Mouse (Mus musculus): ENCODE results near the gene Fkbp11.

Gene Fkbp11

DNA sequence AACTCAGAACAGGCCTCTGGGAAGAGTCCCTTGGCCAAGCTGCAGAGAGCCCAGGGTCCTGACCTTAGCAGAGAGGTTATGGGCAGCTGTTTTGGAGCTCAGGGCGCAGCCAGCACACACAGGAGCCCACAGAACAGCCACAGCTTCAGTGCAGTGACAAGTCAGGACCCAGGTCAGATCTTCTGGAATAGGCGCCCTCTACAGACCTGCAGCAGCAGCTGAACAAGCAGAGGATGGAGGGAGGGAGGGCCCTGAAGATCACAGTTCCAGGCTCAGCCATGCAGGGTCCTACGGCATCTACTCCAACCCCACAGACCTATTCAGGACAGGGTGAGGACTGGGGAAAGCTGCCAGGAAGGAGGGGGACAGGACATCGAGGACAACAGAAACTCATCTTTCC is 10.8 kb upstream of the Fkbp11 start:
- no peak for DNase-seq

DNA sequence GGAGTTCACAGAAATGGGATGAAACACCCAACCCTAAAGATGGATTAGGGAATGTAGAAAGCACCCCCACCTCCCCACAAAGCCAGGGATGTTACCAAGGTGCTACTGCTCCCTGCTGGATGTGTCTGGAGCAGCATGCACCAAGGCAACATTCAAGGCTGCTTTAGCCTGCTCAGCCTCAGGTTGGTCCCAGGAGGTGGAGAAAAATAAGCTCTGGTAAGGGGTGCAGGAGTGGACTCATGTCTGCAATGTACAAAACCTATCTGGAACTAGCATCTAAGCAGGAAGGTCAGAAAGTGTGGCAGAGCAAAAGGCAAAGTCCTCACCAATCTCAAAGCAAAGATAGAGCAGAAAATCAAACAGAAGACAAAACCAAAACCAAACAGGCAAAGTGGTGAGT is 9.9 kb upstream of the Fkbp11 start:
- no peak for DNase-seq

DNA sequence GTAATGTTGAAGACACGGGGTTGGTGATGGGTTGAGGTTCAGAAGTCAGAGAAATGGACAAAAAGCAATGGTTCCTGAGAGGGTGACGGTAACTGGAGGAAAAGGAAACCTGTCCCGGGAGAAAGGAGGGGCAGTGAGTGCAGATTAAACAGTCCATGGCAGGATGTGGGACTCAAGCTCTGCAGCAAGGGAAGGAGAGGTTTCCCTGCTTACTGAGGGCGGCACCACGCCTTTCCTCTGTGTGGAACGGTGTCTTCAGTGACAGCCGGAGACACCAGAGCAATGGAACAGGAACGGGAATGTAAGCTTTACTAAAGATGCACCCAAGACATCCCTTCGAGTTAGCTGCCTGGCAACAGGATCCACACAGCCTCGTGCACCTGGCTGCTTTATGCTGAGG is 8.5 kb upstream of the Fkbp11 start:
- DNase-seq: no peak

DNA sequence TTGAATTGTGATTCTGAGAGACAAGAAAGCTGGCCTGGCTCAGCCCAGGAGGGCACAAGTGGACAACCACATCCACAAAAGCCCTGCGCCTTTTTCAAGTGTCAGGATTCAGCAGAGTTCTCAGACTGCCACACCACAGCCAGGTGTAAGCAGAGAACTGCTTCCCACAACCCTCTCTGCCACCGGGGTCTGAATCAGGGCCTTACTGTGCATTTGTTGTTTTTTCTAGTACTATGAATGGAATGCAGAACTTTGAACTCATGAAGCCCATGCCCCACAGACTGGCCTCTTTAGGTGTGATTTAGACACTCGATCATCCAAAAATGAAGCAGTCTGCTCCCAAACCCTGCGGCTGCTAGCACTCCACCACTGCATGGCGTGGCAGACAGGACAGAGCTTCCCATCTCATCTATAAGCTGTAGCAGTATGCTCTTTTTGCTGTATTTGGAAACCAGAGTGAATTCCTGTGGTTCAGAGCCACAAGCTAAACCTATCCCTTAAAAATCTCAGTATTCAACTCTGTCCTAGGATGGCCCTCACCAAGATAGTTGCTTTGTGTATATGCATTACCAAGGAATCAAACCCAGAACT is 6.1 kb upstream of the Fkbp11 start:
- no peak for DNase-seq

DNA sequence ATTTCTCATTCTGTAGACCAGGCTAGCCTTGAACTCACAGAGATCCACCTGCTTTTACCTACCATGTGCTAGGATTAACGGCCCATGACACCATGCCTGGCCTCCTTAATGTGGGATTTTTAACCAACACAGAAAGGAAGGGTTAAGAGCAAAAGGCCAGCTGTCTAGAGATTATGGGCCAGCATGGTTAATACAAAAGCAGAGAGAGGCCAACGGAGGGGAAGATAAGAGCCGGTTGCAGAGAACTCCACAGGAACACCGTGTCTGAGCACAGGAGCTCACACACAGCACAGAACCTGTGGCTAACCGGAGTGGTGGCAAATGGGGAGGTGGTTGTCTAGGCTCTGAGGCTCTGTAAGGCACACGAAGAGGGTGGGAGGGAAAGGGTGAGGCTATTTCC is 5.4 kb upstream of the Fkbp11 start:
- no peak for DNase-seq

DNA sequence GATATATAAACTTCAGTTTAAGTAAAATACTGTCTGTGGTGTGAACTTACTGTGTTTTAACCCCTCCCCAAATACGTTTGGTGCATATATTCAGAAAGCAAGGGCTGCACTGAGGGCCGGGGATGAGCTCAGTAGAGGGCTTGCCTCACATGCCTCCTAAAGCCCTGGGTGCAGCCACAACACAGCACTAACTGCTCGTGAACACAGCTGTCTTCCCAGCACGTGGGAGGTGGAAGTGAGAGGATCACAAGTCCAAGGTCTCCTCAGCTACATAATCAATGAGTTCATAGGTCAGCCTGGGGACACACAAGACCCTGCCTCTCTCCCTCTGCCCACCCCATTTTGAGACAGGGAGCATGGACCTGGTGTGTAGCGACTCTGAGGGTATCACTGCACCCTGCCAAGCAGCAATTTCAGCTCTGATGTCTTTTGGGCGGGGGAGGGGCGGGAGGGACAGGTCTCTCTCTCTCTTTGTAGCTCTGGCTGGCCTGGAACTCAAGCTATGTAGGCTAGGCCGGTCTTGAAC is 4.1 kb upstream of the Fkbp11 start:
- DNase-seq: no peak

DNA sequence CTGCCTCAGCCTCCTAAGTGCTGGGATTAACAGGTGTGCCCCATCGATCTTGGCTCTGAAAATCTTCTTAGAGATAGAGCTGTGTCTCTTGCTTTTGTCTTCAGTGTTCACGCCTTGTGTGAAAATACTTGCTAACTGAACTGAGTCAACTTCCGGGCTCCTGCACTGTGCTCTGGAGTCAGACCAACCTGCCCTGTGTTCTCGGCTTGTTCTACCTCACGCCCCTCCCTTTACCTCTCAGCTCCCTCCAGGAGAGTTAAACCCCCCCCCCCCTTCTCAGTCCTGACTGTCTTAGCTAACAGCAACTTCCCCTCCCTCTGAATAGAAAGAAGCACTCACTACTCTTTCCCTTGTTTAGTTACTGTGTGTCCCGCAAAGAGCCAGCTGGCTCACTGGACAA is 2.8 kb upstream of the Fkbp11 start:
- no peak for DNase-seq

DNA sequence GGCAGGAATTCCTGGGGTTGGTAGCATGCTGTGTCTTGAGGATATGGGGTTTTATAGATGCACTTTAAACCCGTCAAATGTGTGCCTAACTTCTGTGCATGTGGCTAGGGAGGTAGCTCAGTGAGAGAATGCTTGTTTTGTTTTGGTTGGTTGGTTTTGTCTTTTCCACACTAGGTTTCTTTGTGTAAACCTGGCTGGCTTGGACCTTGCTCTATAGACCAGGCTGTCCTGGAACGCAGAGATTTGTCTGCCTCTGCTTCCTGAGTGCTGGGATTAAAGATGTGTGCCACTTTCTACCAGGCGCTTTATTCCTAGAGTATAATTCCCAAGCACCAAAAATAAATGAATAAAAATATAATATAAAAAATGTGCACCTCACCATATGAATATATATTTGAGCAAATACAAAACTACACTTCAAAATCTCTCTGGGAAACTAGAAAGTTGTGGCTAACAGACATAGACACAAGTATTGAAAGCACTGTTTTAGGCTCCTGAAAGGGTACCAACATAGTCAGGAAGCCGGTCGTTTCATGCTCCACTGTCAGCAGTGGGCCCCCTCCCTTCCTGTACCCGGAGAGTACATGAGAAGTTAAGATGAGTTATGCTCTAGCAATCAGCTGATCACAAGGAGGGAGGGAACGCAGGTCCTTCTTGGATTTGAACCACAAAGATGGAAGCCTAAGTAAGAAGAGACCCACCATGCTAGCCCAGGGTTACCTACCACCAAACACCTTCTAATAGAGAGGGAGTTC is 2.0 kb upstream of the Fkbp11 start:
- DNase-seq: no peak

DNA sequence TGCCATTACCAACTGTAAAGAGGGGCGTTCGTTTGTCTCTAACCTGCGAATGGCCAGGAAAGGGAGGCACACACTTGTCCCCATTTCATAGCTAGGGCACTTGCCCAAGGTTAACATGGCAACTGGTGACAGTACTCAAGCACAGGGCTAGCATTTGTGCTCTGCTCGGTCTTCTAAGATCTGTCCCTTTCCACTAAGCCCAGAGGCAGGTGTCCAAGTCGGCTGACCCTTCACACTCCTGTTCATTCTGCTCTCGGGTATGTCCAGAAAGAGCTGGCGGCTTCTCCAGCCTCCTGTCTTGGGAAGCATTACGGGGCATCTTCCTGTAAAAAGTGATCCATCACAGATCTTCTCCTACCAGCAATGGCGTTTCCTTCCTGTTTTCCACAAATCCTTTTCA is 368 bp upstream of the Fkbp11 start:
- DNase-seq: no peak

DNA sequence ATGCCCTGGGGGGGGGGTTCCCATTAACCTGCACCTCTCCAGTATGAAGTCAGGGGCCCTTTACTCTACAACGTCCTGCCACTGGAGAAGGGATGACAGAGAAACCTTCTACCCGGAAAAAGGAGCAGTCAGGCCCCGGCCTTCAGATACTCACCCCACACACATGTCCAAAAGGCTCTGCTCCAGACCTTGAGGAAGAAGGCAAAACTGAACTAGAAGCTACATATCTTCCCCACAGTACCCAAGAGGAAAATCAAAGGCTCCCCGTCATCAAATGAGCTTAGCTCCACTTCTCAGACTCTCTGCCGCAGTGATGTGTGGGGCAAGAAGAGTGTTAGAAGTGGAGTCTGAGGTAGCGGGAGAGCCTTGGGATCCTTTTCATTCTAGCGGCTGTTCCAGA is 1.3 kb downstream of the Fkbp11 start:
- no peak for DNase-seq

DNA sequence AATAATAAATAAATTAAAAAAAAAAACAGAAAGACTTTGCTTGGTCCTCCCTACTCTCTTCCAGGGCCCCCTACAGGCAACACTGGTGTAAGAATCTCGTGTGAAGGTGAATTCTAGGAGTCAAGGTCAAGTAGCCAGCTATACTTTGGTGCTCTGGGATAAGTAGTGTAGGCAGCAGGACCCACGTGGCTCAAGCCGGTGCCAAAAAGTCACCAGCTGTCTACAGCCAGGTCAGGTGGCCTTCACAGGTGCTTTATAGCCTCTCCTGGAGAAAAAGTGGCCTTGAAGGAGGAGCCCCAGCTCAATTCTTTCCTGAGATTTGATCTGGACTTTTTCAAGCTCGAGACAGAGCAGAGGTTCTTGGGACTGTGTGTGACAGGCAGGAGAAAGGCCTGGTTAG is 1.9 kb downstream of the Fkbp11 start:
- DNase-seq: no peak

DNA sequence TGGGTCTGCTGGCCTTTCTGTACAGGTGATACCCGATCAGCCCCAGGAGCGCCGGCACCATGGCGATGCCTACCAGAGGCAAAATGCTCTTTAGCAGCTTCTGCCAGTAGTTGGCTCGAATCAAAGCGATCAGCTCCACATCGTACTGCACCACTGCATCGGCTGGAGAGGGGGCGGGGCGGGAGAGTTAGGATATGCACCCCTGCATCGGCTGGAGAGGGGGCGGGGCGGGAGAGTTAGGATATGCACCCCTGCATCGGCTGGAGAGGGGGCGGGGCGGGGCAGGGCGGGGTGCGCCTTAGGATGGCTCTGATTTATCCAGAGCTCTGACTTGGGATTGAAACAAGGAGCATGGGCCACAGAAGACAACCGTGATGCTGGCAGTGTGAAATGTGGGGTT is 3.6 kb downstream of the Fkbp11 start:
- no peak for DNase-seq

DNA sequence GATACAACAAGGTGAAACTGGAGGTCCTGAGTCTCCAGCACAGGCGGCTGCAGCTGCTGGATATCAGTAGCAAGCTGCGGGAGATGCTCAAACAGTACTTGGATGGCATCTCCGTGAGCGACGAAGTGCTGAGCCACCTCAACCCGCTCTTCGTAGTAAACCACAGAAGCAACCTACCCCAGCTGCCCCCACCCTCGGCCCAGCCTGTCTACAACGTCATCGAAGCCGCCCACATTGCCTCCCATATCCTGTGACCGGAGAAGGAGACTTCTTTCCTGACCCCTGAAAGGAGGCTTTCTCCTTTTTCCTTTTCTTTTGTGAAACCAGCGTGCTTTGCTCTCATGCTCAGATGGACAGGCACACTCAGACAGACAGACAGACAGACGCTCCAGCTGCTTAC is 5.1 kb downstream of the Fkbp11 start:
- DNase-seq: no peak

DNA sequence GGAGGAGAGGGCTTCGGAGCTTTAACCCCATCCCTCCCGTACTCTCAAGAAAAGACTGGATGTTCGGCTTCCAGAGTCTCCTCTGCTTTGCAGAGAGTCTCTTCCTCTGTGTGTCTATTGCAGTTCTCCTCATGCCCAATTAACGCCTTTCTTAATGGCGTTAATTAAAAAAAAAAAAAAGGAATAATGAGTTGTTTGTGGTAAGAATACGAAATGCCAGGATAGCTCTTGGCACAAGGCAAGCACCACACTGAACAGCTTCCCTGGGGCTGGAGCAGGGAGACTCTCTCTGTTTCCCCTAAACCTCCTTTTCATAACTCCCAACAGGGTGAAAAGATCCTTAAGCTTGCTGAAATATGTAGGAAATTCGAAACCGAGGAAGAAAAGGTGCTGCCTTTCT is 5.8 kb downstream of the Fkbp11 start:
- DNase-seq: no peak

DNA sequence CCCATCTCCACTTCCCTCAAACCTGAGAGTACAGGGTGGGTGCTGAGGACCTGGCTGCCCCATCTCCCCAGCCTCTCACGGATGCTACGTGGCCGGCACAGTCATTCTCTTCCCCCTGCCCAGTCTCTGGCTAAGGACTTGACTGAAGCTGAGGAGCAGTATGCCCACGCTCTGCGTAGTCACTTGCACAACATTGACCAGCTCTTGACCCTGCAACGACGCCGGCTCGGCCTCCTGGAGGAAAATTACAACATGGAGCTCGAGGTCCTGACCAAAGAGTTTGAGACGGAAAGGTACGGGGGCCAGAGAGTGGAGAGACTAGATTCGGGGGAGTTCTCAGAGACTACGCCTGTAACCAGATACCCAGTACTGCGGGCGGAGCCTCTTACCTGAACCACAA is 10.7 kb downstream of the Fkbp11 start:
- DNase-seq: no peak

DNA sequence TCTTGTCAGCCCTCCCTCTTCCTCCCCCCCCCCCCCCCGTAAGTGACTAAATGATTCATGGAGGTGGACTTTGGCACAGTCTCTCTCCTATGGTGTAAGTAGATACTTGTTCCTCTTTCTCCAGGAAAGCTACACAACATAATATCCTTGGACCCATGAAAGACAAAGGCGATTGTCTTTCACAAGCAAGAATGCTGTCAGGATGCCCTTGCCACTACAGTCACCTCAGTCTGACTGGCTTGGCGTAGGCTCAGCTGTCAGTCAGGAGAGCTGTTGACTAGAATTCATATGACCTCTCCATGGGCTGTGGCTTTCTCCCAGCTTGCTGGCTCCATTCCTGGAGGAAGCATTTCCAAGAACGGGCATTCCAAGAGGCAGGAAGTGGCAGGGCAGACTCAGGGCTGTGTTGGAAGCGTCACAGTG is 13.8 kb downstream of the Fkbp11 start:
- no peak for DNase-seq

DNA sequence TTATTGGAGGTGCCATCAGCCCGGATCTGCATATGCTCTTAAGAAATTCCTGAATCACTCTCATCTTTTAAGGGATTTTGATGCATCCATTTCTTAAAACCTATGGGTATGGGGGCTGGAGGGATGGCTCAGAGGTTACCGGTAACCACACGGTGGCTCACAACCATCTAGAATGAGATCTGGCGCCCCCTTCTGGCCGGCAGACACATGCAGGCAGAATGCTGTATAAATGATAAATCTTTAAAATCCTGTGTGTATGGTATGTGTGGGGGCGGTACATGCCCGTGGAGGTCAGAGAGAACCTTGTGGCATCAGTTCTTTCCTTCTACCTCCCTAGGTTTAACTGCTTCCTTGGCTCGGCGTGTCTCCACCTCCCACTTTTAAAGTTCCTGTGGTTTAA is 17.6 kb downstream of the Fkbp11 start:
- peak; percentile 81 for DNase-seq

DNA sequence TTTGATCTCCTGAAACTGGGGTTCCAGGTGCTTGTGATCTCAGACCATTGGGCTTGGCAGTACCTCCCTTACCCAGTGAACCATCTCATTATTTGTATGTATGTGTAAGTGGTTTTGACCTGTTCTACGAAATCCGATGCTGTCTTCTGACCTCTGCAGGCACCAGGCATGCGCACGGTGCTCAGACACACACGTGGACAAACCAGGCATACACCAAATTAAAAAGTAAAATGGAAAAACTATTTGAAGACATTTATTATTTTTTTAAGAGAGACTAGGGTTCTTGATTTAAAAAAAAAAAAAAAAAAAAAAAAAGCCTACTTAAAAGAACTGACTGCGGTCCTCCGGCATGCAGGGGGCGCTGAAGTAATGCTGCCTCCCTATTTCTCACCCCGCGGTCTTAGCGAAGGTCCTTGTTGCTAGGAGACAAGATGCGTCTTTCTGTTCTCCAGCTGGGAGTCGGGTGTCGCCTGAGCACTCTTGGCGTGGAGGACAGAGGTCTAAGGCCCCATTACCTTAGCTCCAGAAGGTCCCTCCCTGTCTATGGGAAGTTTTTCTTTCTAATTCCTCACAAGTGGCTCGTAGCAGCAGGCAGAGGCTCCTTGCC is 20.1 kb downstream of the Fkbp11 start, which contains the start of gene Ccdc65:
Gene Ccdc65, plus strand, starts transcription at position 442 of the 607 bp plus-strand sequence.
- peak; percentile 90 for DNase-seq

DNA sequence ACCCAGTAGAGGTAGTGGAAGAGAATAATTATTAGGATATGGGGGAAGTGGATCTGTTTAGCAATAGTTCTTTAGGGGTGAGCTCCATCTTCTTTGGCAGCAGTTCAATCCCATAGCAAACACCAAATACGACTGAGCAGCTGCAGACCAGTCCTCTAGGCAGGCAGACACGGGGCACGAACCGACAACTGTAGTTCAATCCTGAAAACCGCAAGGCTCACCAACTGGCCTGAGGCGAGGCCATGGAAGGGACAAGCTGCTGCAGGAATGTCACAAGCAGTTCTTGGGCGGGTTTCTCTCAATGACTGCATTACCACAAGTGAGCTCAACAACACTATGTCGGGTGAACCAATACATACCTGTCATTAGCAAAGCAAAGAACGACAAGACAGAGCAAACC is 23.7 kb downstream of the Fkbp11 start:
- no peak for DNase-seq

DNA sequence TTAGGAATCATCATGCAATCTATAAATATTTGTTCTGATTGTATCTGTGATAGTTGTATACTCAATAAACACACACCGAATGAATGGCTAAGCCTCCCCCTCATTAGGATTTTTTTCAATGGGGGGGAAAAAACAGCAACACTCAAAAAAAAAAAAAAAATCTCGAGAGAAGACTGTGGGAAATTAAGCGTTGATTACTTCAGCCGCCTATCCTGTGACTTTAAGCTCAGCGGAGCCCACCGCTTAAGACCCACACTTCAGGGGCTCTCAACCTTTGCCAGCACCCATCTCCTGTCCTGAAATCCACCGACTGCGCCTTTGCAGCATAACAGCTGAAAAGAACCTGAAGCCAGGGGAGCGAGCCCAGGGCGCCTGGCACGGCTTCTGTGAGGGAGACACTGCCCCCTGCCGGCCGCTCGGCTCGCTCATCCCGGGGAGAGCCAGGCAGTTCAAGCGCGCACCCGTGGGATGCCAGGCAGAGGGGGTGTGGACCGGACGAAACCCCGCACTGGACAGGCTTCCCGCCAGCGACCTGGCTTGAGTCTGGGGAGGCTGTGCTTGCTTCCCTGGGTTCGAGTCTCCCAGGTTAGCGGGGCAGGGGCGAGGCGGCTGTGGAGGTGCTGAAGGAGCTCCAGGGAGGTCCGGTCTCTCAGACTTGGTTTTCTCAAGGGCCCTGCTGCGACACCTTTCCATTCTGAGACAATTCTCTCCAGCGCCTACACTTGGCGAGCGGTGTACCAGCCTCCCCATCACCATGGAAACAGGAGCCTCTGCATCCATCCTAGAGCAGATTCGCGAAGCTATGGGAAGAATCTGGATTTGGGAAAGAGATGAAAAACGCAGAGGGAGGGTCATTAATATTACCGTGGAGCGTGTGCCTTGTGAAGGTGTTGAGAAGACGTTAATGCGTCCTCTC is 28.6 kb downstream of the Fkbp11 start:
- peak; percentile 92 for DNase-seq

DNA sequence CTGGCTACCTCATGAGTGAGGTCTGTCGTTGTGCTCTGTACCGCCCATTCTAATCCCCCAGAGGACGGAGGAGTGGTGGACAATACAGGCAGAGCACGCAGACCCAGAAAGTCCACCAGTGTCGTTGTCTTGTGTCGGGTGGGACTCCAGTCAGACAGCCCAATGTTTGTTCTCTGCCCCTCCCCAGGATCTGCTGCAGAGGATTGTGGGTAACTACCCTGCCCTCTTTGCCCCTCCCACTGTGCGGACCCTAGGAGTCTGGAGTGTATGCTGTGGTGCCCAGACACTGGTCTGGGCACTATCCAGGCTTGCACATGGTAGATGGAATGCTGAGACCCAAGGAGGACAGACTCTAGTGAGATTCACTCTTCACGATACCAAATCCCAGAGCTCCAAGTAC is 31.8 kb downstream of the Fkbp11 start:
- DNase-seq: no peak

DNA sequence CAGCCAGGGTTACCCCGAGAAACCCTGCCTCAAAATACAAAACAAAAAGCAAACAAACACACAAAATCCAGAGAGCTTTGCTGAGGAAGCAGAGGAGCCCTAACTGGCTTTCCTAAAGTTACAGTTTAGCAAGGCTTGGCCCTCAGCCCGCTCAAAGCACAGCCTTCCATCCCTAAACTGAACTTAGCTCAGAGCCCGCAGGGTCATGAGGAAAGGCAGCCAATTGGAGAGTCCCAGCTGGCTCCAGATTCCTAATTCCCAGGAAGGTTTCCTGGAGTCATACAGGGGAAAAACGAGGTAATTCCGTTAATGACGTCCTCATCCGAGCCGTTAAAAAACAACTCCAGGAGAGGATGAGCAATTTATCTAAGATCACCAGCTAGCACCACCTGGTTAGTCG is 32.3 kb downstream of the Fkbp11 start:
- no peak for DNase-seq

DNA sequence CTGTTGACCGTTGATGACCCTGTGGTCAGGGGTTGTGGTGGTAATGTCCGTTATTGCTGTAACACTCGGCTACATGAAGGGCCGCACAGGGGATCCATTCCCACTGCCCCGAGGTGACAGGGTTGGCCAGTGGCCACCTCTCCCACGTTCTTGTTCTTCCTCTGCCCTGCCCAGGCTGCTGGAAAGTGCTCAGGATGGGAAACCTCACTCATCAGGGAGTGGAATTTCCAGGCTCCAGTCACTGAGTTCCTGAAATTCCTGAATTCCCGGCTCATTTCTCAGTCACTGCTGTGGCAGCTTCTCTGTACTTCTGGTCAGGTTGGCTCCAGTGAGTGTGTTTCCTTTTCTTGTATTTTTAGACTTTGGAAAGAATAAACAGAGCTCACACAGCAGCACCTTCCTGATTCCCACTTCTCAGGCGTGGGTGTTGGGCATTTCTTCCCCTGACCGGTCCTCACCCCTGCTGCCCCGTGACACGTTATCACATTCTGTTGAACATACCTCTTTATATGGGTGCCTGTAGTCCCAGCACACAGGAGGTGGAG is 35.8 kb downstream of the Fkbp11 start:
- peak; percentile 49 for DNase-seq
